Mouse (Mus musculus): Measurements from ENCODE around the gene Gmppa.

Gmppa gene

DNA sequence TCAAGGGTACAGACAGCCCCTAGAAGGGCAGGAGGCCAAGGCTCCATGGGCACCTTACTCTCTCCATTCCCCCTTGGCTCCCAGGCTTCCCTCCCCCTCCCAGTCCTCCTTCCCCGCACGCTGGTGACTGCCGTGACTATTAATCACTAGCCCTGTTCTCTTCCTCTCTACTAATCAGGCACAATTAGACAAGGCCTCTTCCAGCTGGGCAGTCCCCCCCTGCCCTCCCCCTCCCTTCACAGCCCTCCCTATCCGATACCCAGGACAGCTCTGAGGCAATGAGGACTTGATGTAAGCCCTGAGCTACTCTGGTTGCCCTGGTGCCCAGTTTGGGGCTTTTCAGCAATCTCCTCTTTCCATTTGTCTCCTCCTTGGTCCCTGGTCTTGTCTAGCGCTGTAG is 20.2 kb downstream of the Gmppa start:
- no peak for DNase-seq (ENCODE audit: low spot score in 2 of 2)

DNA sequence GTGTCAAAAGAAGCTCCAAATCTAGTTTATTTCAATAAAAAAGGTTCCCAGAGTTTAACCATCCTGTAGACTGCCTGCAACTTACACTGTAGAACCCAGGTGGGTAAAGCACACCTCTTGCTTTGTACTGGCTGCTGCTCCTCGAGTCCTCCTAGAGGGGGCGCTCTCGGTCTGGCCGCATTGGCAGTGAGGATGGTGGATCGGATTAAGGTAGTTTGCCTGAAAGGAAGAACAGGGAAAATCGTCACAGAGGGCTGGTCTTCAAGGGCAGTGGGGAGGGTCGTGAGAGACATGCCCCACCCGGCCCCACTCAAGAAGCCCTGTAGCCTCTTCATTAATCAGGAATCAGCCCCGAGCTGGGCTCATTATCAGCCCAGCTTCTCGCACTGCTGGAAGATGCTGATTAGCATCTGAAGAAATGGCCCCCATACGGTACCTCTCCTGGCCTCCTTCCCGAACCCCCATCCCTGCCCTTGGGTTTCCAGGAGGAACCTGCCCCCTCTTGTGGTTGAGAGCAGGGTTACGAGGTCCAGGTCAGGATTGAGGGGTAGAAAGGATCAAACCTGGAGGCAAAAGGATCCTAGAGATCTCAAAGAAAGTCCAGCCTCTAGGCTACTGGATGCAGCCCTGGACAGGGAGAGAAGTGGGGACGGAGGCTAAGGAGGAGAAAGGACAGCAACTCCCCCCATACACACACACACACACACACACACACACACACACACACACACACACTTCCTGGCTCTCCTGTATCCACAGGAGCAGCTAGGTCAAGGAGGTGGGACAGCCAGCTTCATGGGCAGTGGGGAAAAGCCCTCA is 21.2 kb downstream of the Gmppa start:
- DNase-seq (ENCODE audit: low spot score in 2 of 2), result no peak

DNA sequence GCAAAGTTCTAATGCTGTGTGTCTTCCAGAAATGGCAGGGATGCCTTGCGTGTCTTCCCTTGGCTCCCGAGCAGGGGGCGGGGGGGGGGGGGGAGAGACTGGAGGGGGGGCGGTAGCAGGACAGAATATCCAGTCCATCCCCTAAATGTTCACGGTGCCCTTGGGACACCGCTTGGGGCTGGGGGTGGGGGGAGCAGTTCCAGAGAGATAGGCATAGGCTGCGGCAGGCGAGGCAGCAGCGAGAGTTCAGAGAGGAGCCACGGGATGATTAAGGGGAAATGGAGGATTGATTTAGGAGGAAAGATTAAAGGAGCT is 21.9 kb downstream of the Gmppa start:
- no peak for DNase-seq (ENCODE audit: low spot score in 2 of 2)

- DNase-seq (ENCODE audit: low spot score in 2 of 2), result peak in 1 of 2 experiments; percentile 36
Observed at GRCm38 (mm10) chr1:75458025-75458788, 22.5 kb downstream of the Gmppa start.

- peak in 1 of 2 experiments; percentile 42 for DNase-seq (ENCODE audit: low spot score in 2 of 2)
Observed at GRCm38 (mm10) chr1:75458789-75459684, 23.3 kb downstream of the Gmppa start.

GRCm38 (mm10) chr1:75460297-75460696 is 24.6 kb downstream of the Gmppa start:
- no peak for DNase-seq (ENCODE audit: low spot score in 2 of 2)

DNA sequence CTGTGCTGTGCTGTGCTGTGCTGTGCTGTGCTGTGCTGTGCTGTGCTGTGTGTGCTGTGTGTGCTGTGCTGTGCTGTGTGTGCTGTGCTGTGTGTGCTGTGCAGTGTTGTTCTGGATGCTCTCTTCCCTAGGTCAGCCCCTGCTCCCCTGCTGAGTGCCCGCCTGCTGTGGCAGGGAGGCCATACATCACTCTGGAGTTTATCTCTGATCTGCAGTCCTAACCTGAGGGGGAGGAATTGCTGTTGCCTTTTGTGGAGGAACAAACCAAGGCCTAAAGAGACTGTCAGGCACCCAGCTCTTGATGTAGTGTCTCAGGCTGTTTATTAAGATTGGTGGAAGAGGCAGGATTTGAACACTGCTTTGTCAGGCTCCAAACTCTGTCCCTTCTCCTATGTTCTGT is 26.9 kb downstream of the Gmppa start:
- DNase-seq (ENCODE audit: low spot score in 2 of 2), result no peak

- no peak for DNase-seq (ENCODE audit: low spot score in 2 of 2)
Observed at GRCm38 (mm10) chr1:75463652-75464204, 28.0 kb downstream of the Gmppa start.

DNA sequence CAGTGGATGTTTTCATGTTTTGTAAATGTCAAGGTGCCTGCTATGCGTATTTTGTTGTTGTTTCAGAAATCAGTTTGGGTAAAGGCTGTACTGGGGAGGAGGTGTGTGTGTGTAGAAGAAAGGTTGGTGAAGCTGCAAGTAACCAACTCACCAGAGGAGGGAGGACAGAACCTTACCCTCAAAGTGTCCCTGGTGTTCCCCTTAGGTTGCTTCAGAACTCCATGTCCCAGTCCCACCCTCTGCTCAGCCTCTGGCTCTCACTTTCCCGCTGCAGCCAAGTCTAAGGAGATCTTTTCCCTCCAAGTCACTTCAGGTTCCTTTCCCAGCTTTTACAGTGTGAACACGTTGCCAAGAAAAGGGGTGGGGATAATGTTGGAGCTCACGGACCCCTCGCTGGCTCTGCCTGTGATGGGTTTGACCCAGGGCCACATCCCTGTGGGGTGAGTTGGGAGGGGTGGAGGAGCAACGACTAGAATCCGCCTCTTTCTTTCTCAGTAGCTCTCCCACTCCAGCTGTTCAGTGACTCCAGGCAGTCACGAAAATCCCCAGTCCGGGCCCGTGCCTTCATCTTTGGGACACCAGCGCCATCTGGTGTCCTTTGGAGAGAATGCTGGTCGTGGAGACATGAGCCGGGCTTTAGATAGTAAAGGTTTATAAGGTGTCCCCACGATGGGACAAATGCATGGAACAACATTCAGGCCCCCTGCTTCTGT is 31.6 kb downstream of the Gmppa start:
- DNase-seq (ENCODE audit: low spot score in 2 of 2), result peak; percentile 64 to 80

GRCm38 (mm10) chr1:75469287-75469825 is 33.6 kb downstream of the Gmppa start:
- no peak for DNase-seq (ENCODE audit: low spot score in 2 of 2)

DNA sequence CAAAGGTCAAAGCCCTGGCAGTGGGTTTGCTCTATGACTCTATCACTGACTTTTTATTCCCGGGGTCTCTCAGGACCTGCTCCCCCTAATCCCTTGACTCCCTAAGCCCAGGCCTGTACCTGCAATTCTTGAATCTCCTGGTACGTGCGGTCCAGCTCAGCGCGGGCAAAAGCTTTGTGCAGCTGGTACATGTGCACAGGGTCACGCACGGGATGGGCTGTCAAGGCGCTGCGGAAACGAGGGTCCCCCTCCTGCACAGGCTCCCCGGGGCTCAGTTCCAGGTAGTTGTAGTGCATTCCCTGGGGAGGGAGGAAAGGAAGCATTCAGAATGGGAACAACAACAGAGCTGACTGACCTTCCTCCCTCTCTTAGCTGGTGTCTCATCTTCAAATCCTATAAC is 40.7 kb downstream of the Gmppa start:
- DNase-seq (ENCODE audit: low spot score in 2 of 2), result no peak

GRCm38 (mm10) chr1:75477264-75477965 is 41.7 kb downstream of the Gmppa start:
- peak; percentile 38 to 69 for DNase-seq (ENCODE audit: low spot score in 2 of 2)

DNA sequence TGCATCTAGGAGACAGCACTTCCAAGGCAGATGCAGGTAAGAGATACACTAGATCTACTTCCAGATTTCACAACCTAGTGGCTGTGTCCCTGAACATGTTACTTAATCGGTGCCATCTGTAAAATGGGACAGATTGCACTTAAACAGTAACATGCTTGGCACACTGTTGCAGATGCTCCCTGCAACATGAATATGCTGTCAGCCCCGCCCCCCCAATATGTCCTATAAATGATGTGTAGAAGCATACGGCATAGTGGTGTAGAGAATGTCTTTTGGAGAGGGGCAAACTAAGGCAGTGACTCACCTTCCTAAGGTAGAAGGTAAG is 42.2 kb downstream of the Gmppa start:
- no peak for DNase-seq (ENCODE audit: low spot score in 2 of 2)

GRCm38 (mm10) chr1:75478497-75478896 is 42.8 kb downstream of the Gmppa start:
- peak; percentile 37 to 61 for DNase-seq (ENCODE audit: low spot score in 2 of 2)

GRCm38 (mm10) chr1:75478916-75479634 is 43.3 kb downstream of the Gmppa start, which contains the start of the genes Chpf and Tmem198:
Chpf (minus strand) TSS chr1:75479307.
Tmem198 (plus strand) TSS chr1:75479532.
- peak; percentile 91 to 95 for DNase-seq (ENCODE audit: low spot score in 2 of 2)

DNA sequence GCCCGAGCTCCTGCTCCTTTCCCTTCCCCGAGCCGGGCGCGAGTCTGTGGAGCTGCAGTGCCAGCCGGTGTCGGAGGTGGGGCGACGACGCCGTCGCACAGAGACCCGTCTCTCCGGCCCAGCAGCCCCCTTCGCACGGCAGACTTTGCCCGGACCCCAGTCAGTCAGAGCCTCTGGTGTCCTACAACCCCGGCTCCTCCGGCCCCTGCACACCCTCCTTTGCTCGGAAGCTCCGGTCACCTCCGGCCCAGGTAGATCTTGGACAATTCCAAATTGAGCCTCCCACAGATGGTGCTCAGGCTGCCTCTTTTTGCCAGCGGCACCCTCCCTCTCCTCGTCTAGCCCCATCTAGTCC is 43.9 kb downstream of the Gmppa start:
- no peak for DNase-seq (ENCODE audit: low spot score in 2 of 2)

- DNase-seq (ENCODE audit: low spot score in 2 of 2), result no peak
Observed at GRCm38 (mm10) chr1:75480036-75480435, 44.3 kb downstream of the Gmppa start.

GRCm38 (mm10) chr1:75480735-75481134 is 45.0 kb downstream of the Gmppa start:
- DNase-seq (ENCODE audit: low spot score in 2 of 2), result no peak

- DNase-seq (ENCODE audit: low spot score in 2 of 2), result no peak
Observed at GRCm38 (mm10) chr1:75486561-75486960, 50.8 kb downstream of the Gmppa start.

DNA sequence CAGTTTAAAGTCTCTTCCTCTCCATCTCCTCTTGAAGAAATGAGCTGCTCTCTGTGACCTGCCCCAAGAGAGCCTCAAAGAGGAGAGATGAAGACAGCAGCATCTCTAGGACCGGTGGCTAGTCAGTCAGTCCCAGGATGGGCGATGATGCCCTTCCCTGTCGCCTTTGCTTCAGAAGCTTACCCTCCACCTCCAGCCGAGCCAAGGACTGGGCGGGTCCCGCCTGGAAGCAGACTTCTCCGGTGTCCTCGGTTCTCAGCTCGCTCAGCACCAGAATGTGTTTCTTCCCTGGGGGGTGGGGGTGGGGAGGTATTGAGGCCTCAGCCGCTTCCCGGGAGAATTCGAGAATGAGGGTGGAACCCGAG is 51.3 kb downstream of the Gmppa start:
- DNase-seq (ENCODE audit: low spot score in 2 of 2), result no peak

Data from heart, adult 9 months (tissue).